Mouse (Mus musculus) kidney, adult 9 months (tissue): ENCODE results near the gene Wnt5b.

Source experiments
- DNase-seq: peaks from one replicate; pipeline ENCODE4 v3.0.0; 2022

Wnt5b gene

GRCm38 (mm10) chr6:119521482-119521900, 22.7 kb downstream of the Wnt5b start:
- DNase-seq: no peak

GRCm38 (mm10) chr6:119520731-119521130, 23.4 kb downstream of the Wnt5b start:
- DNase-seq: no peak

DNA sequence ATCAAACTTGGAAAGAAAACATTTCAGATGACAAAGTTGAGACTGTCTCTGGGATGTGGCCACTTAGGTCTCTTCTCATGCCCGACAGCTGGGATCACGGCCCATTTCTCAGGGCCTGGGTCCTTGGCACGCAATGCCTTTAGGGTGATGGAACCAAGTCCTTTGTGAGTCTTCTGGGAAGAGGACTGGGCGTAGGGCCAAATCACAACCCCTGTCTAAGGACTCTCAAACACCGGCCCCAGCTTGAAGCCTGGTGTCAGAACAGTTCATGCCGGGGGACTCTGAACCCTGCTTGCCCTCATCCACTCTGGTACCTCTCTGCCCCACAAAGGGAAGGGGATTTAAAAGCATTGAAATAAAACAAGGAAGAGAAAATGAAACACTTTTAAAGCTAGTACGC, 30.1 kb downstream of the Wnt5b start:
- DNase-seq: no peak

GRCm38 (mm10) chr6:119513452-119513851, 30.7 kb downstream of the Wnt5b start:
- no peak for DNase-seq

DNA sequence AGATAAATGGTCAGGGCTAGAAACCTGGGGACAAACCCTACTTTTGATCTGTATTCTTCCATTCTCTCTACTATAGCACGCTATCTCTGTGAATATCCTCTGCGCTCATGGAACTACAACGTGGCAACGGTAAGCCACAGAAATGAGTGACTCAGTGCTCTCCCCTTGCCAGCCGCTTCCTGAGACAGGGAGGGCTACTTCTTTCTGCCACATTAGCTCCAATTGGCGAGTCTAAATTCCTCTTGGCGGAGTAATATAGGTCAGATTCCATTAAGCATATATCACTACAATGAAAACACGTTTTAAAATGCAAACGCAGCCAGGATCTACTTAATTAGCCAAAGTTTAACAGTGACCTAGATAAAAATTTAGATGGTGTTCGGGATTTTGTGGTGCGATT, 31.4 kb downstream of the Wnt5b start:
- no peak for DNase-seq

GRCm38 (mm10) chr6:119509437-119510037, 34.6 kb downstream of the Wnt5b start:
- DNase-seq: no peak

- no peak for DNase-seq
Observed at GRCm38 (mm10) chr6:119508634-119509375, 35.3 kb downstream of the Wnt5b start.

DNA sequence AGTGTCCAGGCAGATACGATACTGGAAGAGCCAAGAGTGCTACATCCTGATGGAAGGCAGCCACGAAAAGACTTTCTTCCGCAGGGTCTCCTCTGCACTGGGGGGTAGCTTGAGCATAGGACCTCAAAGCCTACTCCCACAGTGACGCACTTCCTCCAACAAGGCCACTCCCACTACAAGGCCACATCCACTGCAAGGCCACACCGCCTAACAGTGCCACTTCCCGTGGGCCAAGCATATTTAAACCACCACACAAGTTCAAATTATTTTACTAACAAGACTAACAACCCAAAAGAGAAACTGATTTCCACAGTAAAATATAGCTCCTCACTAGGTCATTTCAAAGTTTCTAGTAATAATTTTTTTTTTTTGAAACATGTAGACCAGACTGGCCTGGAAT, 35.9 kb downstream of the Wnt5b start:
- DNase-seq: no peak

DNA sequence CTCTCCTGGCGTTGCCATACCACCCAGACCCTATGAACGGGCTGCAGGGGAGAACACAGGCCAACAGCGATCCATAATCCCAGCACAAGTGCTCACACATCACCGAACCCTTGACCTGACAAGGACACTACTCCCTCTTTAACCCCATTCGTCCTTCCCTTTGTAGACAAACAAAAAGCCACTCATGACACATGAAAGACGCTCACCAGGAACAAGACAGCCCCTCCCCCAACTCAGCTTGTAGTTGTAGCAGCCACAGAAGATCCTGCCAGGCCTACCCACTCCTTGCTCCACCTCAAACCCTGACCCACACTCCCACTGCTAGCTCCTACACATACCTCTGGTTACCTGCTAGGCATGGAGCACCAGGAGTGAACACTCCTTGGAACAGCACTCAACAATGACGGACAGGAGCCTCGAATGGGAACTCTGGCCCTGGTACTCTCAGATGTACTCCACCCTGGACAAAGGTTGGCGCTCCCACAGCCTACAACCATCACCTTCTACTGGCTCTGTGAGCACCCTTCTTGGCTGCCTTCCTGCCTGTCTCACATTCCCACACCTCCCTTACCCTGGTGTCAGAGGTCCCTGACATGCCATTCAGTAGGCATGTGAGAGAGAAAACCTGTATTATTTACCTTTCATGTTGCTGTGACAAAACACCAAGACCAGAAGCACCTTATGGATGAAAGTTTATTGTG, 38.5 kb downstream of the Wnt5b start:
- DNase-seq: peak; percentile 58

DNA sequence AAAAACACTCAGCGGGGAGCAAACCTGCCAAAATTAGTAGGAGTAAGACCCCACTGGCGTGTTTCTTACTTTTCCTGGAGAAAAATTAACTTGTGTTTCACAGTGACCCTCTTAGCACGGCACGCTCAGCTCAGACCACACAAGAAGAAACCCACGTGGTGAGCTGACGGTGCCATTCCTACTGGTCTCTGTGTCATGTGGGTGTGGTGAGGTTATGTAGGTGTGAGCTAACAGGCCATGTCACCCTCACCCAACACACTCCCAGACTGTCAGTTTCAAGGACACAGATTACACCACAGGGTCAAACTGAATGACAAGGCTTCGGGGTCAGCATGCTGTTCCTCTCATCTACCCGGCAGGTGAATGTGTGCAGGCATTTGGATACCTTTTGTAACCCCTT, 39.4 kb downstream of the Wnt5b start:
- no peak for DNase-seq

- no peak for DNase-seq
Observed at GRCm38 (mm10) chr6:119502031-119502430, 42.1 kb downstream of the Wnt5b start.

DNA sequence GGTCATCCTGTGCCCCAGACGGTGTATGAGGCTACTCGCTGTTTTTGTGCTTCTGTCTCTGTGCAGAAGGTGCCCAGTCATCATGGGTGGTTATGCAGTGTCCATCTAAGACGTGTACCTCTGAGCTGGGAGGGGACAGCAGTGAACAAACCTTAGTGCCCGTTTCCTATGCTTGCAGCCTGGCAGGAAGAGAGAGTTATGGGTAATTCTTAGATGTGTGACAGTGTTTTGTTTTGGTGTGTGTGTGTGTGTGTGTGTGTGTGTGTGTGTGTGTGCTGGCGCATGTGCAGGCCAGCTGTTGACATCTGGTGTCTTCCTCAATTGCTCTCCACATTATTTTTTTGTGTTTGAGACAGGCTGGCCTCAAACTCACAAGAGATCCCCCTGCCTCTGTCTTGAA, 44.1 kb downstream of the Wnt5b start:
- no peak for DNase-seq

GRCm38 (mm10) chr6:119499271-119499670, 44.9 kb downstream of the Wnt5b start:
- DNase-seq: peak; percentile 73

DNA sequence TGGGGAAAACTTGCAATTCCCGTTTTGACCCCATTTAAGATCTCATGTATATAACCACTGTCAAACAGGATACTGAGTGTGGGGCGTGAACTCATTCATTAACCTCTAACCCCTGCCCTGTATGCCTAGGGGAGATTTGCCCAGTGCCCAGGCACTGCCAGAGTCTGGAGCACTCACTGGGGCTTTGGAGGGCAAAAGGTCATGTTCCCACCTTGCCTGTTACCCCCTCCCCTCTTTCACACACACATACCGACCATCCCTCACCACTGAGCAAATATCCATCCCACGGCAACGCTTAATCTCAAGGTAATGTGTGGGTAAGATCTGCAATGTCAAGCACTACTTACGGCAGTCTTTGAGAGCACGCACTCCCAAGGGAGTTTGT, 51.5 kb downstream of the Wnt5b start:
- no peak for DNase-seq

- no peak for DNase-seq
Observed at GRCm38 (mm10) chr6:119491997-119492629, 52.0 kb downstream of the Wnt5b start.

DNA sequence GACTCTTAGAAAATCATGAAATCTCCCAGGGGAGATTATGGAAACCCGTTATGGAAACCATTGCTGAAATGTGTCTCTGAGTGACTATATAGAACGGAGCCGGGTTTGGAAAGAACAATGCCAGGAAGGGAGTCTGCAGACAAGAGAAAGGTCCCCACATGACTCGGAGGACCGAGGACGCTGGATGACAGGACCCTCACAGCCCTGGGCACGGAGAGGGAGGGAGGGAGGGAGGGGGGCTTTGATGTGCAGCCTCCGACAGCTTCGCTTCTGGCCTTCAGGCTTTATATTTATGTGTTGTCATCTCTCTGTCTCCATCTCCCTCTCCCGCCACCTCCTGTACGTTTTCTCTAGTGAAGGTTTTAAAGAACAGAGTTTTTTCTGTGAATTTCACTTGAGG, 53.1 kb downstream of the Wnt5b start:
- DNase-seq: no peak

- DNase-seq: no peak
Observed at GRCm38 (mm10) chr6:119490549-119490948, 53.6 kb downstream of the Wnt5b start.

DNA sequence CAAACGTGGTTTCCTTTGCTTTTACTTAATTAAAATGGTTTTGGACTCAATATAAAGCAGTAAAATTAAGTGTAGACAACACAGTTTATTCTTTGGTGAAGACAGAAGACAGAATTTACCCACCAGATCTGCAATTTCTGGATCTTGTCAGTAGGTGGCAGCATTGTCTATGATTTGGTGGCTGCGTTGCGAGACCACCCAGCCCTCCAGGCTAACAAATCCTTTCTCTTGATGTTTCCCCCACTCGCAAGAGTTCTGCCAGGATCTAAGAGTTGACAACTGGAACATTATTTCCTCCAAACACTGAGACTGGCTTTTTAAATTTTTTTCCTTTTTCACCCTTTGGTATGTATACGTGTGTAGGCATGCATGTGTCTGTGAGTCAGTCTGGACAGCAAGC, 54.4 kb downstream of the Wnt5b start:
- no peak for DNase-seq

GRCm38 (mm10) chr6:119487619-119488018, 56.5 kb downstream of the Wnt5b start:
- DNase-seq: no peak

DNA sequence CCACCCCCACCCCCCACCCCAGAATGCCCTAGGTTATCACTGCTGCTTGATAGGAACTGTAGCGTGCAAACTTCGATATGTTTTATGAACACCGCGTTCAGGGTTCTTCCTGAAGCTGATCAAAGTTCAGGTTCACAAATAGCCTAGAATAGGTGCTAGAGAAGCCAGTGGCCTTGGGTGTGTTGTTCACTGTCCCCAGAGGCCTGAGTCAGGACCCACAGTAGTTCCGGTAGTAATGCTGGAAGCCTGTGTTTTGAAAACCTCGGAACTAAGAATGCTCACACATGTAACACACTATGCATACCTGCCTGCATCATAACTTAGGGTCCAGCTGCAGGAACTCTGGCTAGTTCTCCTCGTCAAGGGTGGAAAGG, 57.1 kb downstream of the Wnt5b start:
- no peak for DNase-seq

DNA sequence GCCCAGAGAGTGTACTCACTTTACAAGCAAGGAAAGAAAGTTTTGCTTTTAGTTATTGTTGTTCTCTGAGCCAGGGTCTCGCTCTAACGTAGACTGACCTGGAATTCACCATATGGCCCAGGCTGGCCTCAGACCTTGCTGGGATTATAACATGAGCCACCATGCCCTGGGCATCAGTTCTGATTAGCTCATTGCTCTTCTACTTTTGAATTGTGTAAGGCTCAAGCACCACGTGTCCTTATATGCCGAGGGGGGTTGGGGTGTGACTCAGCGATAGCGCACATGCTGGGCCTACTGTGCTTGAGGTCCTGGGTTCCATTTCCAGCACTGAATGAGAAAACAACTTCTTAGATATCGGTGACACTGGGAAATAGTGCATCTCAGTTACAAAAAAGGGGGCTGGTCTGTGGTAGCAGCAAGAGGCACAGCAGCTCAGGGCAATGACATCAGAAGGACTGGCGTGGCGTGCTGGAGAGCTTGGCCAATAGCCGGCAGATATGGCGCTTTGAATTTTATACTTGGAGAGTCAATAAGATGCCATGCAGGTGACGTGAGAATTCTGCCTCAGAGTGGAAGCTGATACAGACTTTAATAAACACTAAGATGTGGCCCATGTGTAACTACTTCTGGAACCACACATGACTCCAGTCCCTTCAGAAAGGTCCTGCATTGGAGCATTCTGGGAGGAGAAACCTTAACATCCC, 57.6 kb downstream of the Wnt5b start:
- no peak for DNase-seq

DNA sequence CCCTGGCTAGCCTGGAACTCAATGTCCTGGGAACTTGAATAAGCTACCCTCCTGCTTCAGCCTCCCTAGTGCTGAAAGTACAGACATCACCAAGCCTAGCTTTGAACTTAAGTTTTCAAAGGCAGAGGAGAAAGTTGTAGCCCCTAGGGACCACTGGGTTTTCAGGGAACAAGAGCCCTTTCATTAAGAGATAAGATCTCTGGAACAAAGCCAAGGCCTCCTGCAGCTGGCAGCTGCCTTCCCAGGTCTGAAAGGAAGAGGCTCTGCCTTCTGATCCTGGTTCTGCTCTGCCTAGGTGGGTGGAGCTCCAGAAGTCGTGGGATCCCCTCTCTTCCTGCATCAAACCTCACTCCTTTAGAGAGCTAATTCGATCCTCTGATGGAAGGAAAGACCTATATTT, 58.7 kb downstream of the Wnt5b start:
- DNase-seq: peak; percentile 39

DNA sequence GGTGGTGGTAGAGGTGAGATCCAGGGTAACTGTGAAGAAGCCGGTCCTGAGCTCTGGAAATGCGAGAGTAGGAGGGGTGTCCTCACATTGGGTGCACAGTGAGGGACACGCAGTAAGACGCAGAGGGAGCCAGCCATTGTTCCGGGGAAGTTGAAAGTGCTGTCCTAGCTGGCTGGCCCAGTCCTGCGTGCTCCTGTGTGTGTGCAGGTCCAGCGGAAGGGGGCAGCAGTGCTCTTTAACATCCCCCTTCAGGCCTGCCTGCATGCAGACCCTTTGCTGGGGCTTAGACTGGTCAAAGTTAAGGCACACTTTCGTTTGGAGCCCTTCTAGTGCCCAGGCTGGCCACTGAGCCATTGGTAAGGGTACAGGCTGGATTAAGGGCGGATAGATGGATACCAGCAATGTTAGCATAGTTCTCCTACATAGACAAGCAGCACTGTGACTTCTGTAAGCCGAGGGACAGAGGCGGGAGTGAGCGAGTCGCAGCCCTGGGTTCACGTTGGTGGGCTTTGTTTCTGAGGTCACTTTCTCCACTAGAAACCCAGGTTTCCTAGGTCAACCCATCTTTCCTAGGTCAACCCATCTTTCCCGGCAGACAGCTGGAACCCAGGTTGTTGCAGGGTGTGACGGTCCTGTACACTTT, 61.1 kb downstream of the Wnt5b start:
- peak; percentile 41 for DNase-seq
